21 mouse cellular contexts compared by ENCODE assay signal in the genomic region with DNA sequence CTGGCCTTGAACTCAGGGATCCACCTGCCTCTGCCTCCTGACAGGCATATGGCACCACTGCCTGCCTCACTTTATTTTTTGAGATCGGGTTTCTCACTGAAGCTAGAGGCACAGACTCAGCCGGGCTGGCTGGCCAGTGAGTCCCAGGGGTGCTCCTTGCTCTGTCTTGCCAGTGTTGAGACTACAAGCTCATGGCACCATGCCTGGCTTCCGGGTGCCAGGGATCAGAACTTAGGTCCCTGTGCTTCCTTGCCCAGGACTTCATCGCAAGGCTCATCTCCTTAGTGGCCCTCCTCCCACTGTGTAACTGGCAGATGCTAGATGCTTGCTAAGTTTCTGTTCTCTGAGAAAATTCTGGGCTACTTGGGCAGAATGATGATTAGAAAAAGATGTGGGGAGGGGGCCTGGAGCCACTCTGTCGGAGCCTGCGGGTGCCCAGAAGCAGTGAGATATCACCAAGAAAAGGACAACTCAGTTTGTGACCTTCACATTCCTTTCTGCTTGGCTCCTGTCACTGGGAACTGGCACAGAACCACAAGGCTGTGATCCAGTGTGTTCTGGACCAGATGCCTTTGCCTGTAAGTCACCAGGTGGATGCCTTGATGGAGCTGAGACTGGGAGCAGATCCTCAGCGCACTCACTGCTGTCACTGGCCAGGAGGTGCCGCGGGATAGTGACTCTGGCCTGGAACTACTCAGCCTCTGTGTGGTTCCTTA.
DNase-seq lines count a peak whose midpoint lies in the region; ATAC-seq lines count a peak whose summit lies in the region.
"Had no signal": no experiment of that assay in that cellular context is flagged by ENCODE, and none has a peak within 500 bp of the region (broad histone marks: within the 10 kb centered on the region; RNA-seq: fewer than 3 reads in every experiment).

No protein-coding gene starts in this region.

- no peak overlapping the region for H3K4me3 ChIP-seq in hindbrain, embryonic 12.5 days
- H3K4me3 ChIP-seq: embryonic facial prominence, embryonic 12.5 days; hindbrain, embryonic 15.5 days; layer of hippocampus, adult 2 months; limb, embryonic 13.5 days had no signal

- no peak for ATAC-seq in hindbrain, embryonic 12.5 days (ENCODE audit: low FRiP score)
- ATAC-seq: CD4-positive, CD25-positive, alpha-beta regulatory T cell, adult 4 months; forebrain, embryonic 16.5 days; intestine, postnatal 0 days; midbrain, embryonic 16.5 days had no signal

- H3K9me3 ChIP-seq in hindbrain, embryonic 12.5 days (replicated peaks): no peaks in the 10 kb centered on the region
- H3K9me3 ChIP-seq: embryonic facial prominence, embryonic 12.5 days; G1E; hindbrain, embryonic 15.5 days; limb, embryonic 13.5 days had no signal

- no peak overlapping the region for H3K9ac ChIP-seq in hindbrain, embryonic 12.5 days
- H3K9ac ChIP-seq: embryonic facial prominence, embryonic 12.5 days; hindbrain, embryonic 15.5 days; limb, embryonic 13.5 days; liver, embryonic 14.5 days had no signal

- peak; percentile 57 for DNase-seq in heart, postnatal 10 days
- no peak for DNase-seq in heart, adult 8-10 months (ENCODE audit: low spot score)
- DNase-seq in adrenal gland, postnatal 10 days: peak; percentile 66
- peak; percentile 70 to 76 for DNase-seq in adrenal gland, postnatal 36 days
- peak; percentile 63 for DNase-seq in cerebellum, adult 9-11 months
- DNase-seq in thymus, postnatal 36 days: no peak
- DNase-seq in frontal cortex, postnatal 14 days (ENCODE audit: low spot score in 2 of 2): no peak
- DNase-seq: gastrocnemius, postnatal 14 days; kidney, postnatal 10 days; retina, postnatal 1 day had no signal

- intact Hi-C loops in heart, postnatal 10 days (cut with DNase I): no loop called here

- H3K27me3 ChIP-seq in hindbrain, embryonic 12.5 days: no peaks in the 10 kb centered on the region
- H3K27me3 ChIP-seq: embryonic facial prominence, embryonic 12.5 days; hindbrain, embryonic 15.5 days; limb, embryonic 13.5 days had no signal

- H3K4me1 ChIP-seq in hindbrain, embryonic 12.5 days: peaks cover 23% of the 10 kb centered on the region

- no peaks in the 10 kb centered on the region for H3K36me3 ChIP-seq in hindbrain, embryonic 12.5 days
- H3K36me3 ChIP-seq: embryonic facial prominence, embryonic 12.5 days; G1E; hindbrain, embryonic 15.5 days; limb, embryonic 13.5 days had no signal

- 87% methylated on average over 9 of the region's 9 CpGs for WGBS in hindbrain, embryonic 12.5 days

- no peak overlapping the region for H3K27ac ChIP-seq in hindbrain, embryonic 12.5 days
- H3K27ac ChIP-seq: embryonic facial prominence, embryonic 12.5 days; hindbrain, embryonic 15.5 days; layer of hippocampus, adult 2 months; limb, embryonic 13.5 days; liver, embryonic 14.5 days had no signal

- no peak overlapping the region for H3K4me2 ChIP-seq in hindbrain, embryonic 12.5 days (replicated peaks)
- H3K4me2 ChIP-seq: embryonic facial prominence, embryonic 12.5 days; hindbrain, embryonic 15.5 days; limb, embryonic 13.5 days had no signal

Comparison
In these comparisons a context has a peak if more than half of its experiments do, and no peak if none do; other contexts are left out.
1. DNase-seq: peak in heart, postnatal 10 days (2 of 2), adrenal gland, postnatal 10 days (single experiment), adrenal gland, postnatal 36 days (2 of 2) and cerebellum, adult 9-11 months (single experiment); none in heart, adult 8-10 months (single experiment), thymus, postnatal 36 days (0 of 2) and frontal cortex, postnatal 14 days (0 of 2).